Mouse (Mus musculus): Measurements from ENCODE around the gene Dram1.

- TF ChIP-seq CTCF (IDR thresholded peaks at IDR 0.05; ENCODE audit: extremely low read depth, insufficient read depth, insufficient read length, insufficient replicate concordance) (no peak), POLR2A (IDR thresholded peaks at IDR 0.05; ENCODE audit: low read depth, low read length) (no peak)
These were observed 38.8 kb upstream of the Dram1 start for GRCm38 (mm10) chr10:88417686-88418085.
